Mouse (Mus musculus): ENCODE results near the gene Sgf29.
"Not testable (repeated sequence)": the region's sequence is repeated elsewhere in the genome, so short reads cannot be mapped to it uniquely, and the experiment has no call there.

Gene Sgf29

GRCm38 (mm10) chr7:126642545-126643243 lies 6.4 kb upstream of the Sgf29 start:
- no peak for DNase-seq (ENCODE audit: low spot score)

GRCm38 (mm10) chr7:126643244-126643617 lies 5.9 kb upstream of the Sgf29 start:
- not testable (repeated sequence) for DNase-seq (ENCODE audit: low spot score)

- DNase-seq (ENCODE audit: low spot score), result no peak
These were observed 4.8 kb upstream of the Sgf29 start for GRCm38 (mm10) chr7:126644345-126644744.

GRCm38 (mm10) chr7:126644914-126645313 lies 4.2 kb upstream of the Sgf29 start:
- DNase-seq (ENCODE audit: low spot score), result no peak

- DNase-seq (ENCODE audit: low spot score), result no peak
These were observed 3.4 kb upstream of the Sgf29 start for GRCm38 (mm10) chr7:126645708-126646107.

- no peak for DNase-seq (ENCODE audit: low spot score)
These were observed 623 bp upstream of the Sgf29 start for GRCm38 (mm10) chr7:126648486-126648885.

- no peak for DNase-seq (ENCODE audit: low spot score)
These were observed 1.7 kb downstream of the Sgf29 start for GRCm38 (mm10) chr7:126650852-126651251.

GRCm38 (mm10) chr7:126653991-126654390 lies 4.9 kb downstream of the Sgf29 start:
- no peak for DNase-seq (ENCODE audit: low spot score)

GRCm38 (mm10) chr7:126655695-126656094 lies 6.6 kb downstream of the Sgf29 start:
- no peak for DNase-seq (ENCODE audit: low spot score)

GRCm38 (mm10) chr7:126657522-126657921 lies 8.4 kb downstream of the Sgf29 start:
- no peak for DNase-seq (ENCODE audit: low spot score)

- DNase-seq (ENCODE audit: low spot score), result no peak
These were observed 10.7 kb downstream of the Sgf29 start for GRCm38 (mm10) chr7:126659771-126660170.

GRCm38 (mm10) chr7:126663646-126664045 lies 14.5 kb downstream of the Sgf29 start:
- DNase-seq (ENCODE audit: low spot score), result no peak

- no peak for DNase-seq (ENCODE audit: low spot score)
These were observed 16.2 kb downstream of the Sgf29 start for GRCm38 (mm10) chr7:126665269-126665668.

GRCm38 (mm10) chr7:126667495-126668090 lies 18.5 kb downstream of the Sgf29 start:
- DNase-seq (ENCODE audit: low spot score), result no peak

- DNase-seq (ENCODE audit: low spot score), result no peak
These were observed 19.3 kb downstream of the Sgf29 start for GRCm38 (mm10) chr7:126668452-126668851.

- DNase-seq (ENCODE audit: low spot score), result no peak
These were observed 21.0 kb downstream of the Sgf29 start for GRCm38 (mm10) chr7:126670152-126670551.

GRCm38 (mm10) chr7:126672111-126672510 lies 23.0 kb downstream of the Sgf29 start:
- DNase-seq (ENCODE audit: low spot score), result no peak

GRCm38 (mm10) chr7:126675104-126675503 lies 26.0 kb downstream of the Sgf29 start:
- no peak for DNase-seq (ENCODE audit: low spot score)

- no peak for DNase-seq (ENCODE audit: low spot score)
These were observed 27.1 kb downstream of the Sgf29 start, which contains the start of gene Sult1a1 for GRCm38 (mm10) chr7:126676207-126676606. Gene Sult1a1 (minus strand): TSS chr7:126676432.

- DNase-seq (ENCODE audit: low spot score), result no peak
These were observed 27.6 kb downstream of the Sgf29 start for GRCm38 (mm10) chr7:126676631-126677220.

- DNase-seq (ENCODE audit: low spot score), result no peak
These were observed 29.6 kb downstream of the Sgf29 start for GRCm38 (mm10) chr7:126678545-126679341.

GRCm38 (mm10) chr7:126679683-126680082 lies 30.6 kb downstream of the Sgf29 start:
- DNase-seq (ENCODE audit: low spot score), result no peak

- no peak for DNase-seq (ENCODE audit: low spot score)
These were observed 32.1 kb downstream of the Sgf29 start for GRCm38 (mm10) chr7:126681221-126681620.
